Mouse (Mus musculus): Measurements from ENCODE around the gene Gm14781. TPM values are rescaled to one million over a fixed set of nuclear protein-coding genes. Genes with fewer than 3 reads are reported as not detected.

The Gm14781 gene
- not detected for polyA plus RNA-seq (2017; shearing (Covaris generic))

DNA sequence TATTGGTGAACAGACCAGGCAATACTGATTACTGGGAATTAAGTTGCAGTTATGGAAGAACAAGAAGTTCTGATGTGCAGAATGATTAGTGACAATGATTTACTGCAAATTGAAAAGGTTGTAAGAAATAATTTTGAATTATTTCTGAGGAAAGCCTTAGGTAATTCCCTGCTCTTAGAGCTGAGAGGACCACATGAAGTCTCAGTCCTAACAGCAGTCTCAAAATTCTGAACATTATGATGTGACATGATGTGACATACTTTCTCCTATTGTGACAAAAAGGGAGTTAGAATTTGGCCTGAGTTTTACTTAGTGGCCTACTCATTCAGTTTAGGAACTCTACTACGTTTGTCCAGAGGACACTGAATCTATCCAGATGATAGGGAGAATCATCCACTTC, at the start of gene Gm14781:
Gene Gm14781 (plus strand): TSS at position 301 of the 400 bp plus-strand sequence.

Other genes starting within 250 kb of the Gm14781 start
- gene Gm5072, start 239.7 kb upstream of the Gm14781 start, polyA plus RNA-seq (2017; shearing (Covaris generic)): not detected
- gene Gm8914, start 152.1 kb upstream of the Gm14781 start, polyA plus RNA-seq (2017; shearing (Covaris generic)): not detected
- not detected for gene 1700084M14Rik, start 56.3 kb upstream of the Gm14781 start, polyA plus RNA-seq (2017; shearing (Covaris generic))
- not detected for gene Mageb5, start 150.8 kb downstream of the Gm14781 start, polyA plus RNA-seq (2017; shearing (Covaris generic))

Data from CD4-positive, CD25-positive, alpha-beta regulatory T cell (primary cell).